Mouse (Mus musculus) cerebellum, adult (tissue): ENCODE data around the gene Rps18.
"Not testable (repeated sequence)": the region's sequence is repeated elsewhere in the genome, so short reads cannot be mapped to it uniquely, and the experiment has no call there.

Experiments
- ATAC-seq: cut with Nextera tagmentation; 2 replicates; pipeline ENCODE4 v1.9.2; 2017; ENCODE audit warnings: mild to moderate bottlenecking, moderate library complexity, mixed read lengths; ENCODE audit not compliant: insufficient number of reproducible peaks, low FRiP score, low TSS enrichment

Gene Rps18

DNA sequence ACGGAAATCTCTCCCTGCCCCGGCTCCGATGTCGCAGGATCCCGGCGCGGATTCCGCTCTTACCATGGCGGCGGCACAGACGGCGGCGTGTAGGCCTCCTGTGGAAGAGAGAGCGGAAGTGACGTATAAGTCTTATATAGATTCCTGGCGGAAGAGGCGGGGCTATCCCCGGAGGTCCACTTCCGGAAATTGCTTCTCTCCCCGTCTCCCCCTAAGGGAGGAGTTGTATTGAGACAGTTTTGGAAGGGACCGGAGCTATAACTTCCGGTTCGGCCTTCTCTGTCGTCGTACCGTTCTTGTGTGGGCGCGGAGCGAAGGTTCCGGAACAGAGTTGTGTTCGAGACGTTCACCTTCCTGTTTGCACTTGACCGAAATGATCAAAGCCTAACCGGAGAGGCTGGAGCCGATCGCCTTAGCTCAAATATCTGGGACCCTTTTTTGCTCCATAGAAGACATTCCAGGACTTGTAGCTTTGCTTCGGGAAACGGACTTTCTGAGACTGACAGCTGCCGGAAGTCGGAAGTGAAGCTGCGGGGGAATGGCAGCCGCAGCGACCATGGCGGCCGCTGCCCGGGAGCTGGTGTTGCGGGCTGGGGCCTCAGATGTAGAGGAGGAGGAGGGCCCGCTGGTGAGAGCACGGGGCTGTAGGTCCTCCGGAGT is at the start of gene Rps18, which contains the start of gene Vps52:
Gene Rps18 (minus strand): TSS at position 447 of the 660 bp plus-strand sequence.
Gene Vps52 (plus strand): TSS at position 258 of the 660 bp plus-strand sequence.
- peak; percentile 80; the same call in 1 of the 2 replicates for ATAC-seq

- no peak for ATAC-seq
Measured at GRCm38 (mm10) chr17:34003426-34003825, 47.6 kb upstream of the Rps18 start.

DNA sequence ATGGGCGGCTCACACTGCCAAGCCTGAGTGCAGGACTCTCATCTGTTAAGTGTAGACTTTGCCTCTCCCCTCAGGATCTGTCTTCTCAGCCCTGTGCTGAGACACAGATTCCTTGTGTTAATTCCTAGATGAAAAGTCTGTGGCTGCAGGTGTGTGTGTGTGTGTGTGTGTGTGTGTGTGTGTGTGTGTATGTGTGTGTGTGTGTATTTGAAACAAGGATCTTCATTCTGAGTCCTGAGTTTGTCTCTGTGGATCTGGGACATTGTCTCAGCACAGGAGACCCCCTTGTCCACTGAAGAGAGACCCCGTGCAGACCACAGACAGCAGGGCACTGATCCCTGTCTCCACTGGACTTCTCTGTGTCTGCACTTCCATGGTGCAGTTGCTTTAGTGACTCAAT is 45.0 kb upstream of the Rps18 start:
- not testable (repeated sequence) for ATAC-seq

GRCm38 (mm10) chr17:34000150-34000537 is 44.3 kb upstream of the Rps18 start, which contains the start of gene H2-K1:
TSS of gene H2-K1 (minus strand) at chr17:34000347.
- peak; percentile 81; the same call in 1 of the 2 replicates for ATAC-seq

GRCm38 (mm10) chr17:33999341-34000149 is 43.7 kb upstream of the Rps18 start:
- ATAC-seq, result no peak

GRCm38 (mm10) chr17:33998697-33999096 is 42.9 kb upstream of the Rps18 start:
- ATAC-seq, result not testable (repeated sequence)

DNA sequence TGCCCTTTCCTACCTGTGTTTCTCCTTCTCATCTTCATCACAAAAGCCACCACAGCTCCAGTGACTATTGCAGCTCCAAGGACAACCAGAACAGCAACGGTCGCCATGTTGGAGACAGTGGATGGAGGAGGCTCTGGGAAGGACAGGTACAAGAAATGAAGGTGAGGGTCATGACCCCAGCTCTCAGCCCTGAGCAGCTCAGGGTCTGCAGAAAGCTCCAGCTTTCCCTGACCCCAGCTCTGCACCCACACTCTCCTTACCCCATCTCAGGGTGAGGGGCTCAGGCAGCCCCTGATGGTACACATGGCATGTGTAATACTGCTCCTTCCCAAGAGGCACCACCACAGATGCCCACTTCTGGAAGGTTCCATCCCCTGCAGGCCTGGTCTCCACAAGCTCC is 41.2 kb upstream of the Rps18 start:
- ATAC-seq, result not testable (repeated sequence)

DNA sequence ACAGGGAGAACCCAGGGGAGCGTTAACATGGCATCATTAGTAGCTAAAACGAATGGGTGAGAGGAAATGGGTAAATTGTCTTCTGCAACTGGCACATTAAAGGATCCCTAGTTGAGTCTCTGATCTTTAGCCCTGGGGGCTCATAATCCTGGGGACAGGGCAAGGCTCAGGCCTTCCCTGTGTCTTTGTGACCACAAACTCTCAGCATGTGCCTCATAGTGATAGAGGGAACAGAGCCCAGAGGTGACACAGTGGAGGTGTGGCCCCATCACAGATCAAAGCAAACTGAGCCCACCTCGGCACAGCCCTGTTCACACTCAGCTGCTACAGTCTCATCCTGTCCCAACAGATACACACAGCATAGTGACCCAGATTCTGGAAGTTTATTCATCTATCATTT is 39.9 kb upstream of the Rps18 start:
- no peak for ATAC-seq

- no peak for ATAC-seq
Measured at GRCm38 (mm10) chr17:33994959-33995358, 39.2 kb upstream of the Rps18 start.

DNA sequence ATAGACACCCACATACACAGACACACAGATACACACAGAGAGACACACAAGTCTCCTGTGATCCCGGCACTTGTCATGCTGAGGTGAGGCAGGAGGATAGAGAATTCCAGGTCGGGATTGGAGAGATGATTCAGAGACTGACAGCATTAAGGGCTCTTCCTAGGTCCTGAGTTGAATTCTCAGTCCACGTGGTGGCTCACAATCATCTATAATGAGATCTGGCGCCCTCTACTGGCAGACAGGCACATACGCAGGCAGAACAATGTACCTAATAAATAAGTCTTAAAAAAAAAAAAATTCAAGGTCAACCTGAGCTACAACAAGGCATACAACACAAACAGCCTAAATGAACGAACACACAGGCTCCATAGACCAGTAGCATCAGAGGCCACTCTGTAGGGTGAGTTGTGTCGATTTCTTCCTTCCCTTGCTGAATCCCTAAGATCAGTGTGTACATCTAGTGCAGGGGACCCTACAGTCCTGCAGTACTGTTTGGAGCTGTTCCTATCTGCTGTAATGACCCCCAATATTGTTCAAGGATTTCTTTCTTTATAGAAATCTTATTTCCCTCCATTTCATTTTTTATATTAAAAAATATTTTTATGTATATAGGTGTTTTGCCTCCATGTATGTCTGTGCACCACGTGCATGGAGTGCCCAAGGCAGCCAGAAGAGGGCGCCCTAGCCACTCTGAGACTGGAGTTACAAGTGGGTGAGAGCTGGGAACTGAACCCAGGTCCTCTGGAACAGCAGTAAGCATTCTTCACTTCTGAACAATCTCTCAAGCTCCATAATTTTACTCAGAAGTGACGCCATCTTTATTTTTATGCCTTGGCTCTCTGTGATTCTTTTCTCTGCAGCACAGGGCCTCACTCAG is 36.2 kb upstream of the Rps18 start:
- ATAC-seq, result no peak

- not testable (repeated sequence) for ATAC-seq
Measured at GRCm38 (mm10) chr17:33982136-33982535, 26.3 kb upstream of the Rps18 start.

- ATAC-seq, result 0 out of 2 replicates have a peak, but pooled peaks have one; percentile 59
Measured at GRCm38 (mm10) chr17:33981192-33981909, 25.6 kb upstream of the Rps18 start.

GRCm38 (mm10) chr17:33980181-33981035 is 24.6 kb upstream of the Rps18 start:
- ATAC-seq, result no peak

GRCm38 (mm10) chr17:33979512-33980050 is 23.8 kb upstream of the Rps18 start:
- ATAC-seq, result no peak

DNA sequence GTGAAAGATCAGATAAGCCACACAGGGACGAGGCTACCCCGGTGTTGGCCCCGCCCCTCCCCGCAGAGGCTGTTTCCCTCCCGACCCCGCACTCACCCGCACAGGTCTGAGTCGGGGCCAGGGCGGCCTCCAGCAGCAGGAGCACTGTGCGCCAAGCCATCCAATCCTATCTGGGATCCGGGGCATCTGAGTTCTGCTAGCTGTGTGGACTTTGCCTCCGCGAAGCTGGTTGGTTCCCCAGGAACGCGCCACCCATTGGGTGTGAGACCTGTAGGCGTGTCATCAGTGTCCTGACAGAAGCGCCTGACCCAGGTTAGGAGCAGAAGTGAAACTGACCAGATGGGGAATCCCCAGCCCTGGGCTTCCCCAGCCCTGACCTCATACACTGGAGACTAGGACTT is 22.8 kb upstream of the Rps18 start:
- peak; percentile 96 for ATAC-seq

DNA sequence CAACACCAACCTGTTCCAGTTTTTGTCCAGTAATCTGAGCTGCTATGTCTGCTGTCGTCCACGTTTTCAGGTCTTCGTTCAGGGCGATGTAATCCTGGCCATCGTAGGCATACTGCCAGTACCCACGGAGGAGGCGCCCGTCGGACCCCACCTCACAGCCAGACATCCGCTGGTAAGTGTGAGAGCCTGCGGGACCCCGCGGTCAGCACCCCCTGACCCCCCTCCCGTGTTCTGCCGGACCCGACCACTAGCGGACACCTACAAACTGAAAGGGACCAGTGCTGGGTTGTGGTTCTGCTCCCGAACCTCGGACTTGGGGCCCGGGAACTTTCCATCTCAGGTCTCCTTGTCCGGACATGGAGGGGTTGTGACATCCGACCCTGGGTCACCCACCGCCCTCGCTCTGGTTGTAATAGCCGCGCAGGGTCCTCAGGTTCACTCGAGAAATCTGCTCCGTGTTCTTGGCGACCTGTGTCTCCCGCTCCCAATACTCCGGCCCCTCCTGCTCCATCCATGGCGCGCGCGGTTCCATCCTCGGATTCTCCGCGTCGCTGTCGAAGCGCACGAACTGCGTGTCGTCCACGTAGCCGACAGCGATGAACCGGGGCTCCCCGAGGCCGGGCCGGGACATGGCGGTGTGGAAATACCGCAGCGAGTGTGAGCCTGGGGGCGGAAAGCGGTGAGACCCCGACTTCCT is 22.2 kb upstream of the Rps18 start:
- no peak for ATAC-seq

DNA sequence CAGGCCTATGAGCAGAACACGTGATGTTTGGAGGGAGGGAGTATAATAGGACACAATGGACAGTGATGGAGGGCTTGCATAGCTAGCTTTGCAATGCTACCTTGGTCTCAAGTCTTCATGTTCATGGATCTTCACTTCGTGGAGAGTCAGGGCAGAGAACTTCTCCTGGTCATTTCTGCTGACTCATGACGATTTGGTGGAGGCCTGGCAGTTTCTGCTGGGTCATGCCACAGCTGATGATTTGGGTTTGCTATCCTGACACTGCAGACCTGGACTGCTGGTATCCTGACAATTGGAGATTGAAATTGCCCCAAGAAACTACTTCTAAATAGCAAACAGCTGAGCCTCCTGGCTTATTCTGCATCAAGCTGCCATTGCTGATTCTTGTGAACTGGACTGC is 17.8 kb upstream of the Rps18 start:
- ATAC-seq, result no peak

- no peak for ATAC-seq
Measured at GRCm38 (mm10) chr17:33972691-33973090, 16.9 kb upstream of the Rps18 start.
